In the genomic region with DNA sequence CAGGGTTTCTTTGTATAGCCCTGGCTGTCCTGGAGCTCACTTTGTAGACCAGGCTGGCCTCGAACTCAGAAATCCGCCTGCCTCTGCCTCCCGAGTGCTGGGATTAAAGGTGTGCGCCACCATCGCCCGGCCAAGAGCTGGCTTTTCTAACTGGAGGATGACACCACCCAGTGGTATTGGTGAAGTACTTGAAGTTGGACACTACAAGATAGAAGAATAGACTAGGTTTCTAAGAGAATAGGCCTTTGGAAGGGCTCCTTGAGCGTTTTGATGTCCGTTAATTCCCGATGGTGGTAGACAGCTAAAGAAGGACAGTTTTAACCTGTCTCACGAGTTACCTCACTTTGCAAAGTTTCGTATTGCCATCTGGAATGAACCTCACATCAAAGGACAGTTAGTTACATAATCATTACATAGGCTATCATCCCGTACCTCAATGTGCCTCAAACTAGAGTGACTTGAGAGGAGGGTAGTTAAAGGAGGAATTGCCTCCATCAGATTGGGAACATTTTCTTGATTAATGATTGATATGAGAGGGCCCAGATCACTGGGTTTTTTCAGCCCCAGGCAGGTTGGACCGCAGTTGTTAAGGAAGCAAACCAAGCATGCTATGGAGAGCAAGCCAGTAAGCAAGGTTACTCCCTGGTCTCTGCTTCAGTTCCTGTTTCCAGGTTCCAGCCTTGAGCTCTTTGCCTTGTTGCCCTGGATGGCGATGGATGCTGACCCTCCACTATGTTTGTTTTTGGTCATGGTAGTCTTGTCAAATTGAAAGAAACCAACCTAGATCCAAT, we compare ENCODE assay signal across 8 mouse cellular contexts. TPM values are rescaled to one million over a fixed set of nuclear protein-coding genes. Genes with fewer than 3 reads are reported as not detected.
A peak's percentile ranks its signal among the peaks of the same experiment; 100 is the strongest.
DNase-seq lines count a peak whose midpoint lies in the region; ATAC-seq and TF ChIP-seq lines count a peak whose summit lies in the region.

No protein-coding gene starts in this region.

- peak overlapping the region; percentile 95 to 98 for H3K4me3 ChIP-seq in MEL (ENCODE audit: control insufficient read depth in 1 of 2, insufficient read depth in 1 of 2, low read depth in 2 of 2, low read length in 2 of 2)
- H3K4me3 ChIP-seq in hindbrain, embryonic 12.5 days: peak overlapping the region; percentile 54
- H3K4me3 ChIP-seq in limb, embryonic 15.5 days: peak overlapping the region; percentile 77
- H3K4me3 ChIP-seq in midbrain, embryonic 15.5 days: peak overlapping the region; percentile 85

- peaks cover 9 to 18% of the 10 kb centered on the region in 2 experiments for H3K4me1 ChIP-seq in MEL (ENCODE audit: control insufficient read depth in 1 of 2, insufficient read depth in 2 of 2, low read length in 2 of 2)
- H3K4me1 ChIP-seq in hindbrain, embryonic 12.5 days: peaks cover 6% of the 10 kb centered on the region
- peaks cover 7% of the 10 kb centered on the region; the same call in 1 of the 2 replicates for H3K4me1 ChIP-seq in limb, embryonic 15.5 days
- H3K4me1 ChIP-seq in midbrain, embryonic 15.5 days: peaks cover 8% of the 10 kb centered on the region

- no peaks in the 10 kb centered on the region for H3K27me3 ChIP-seq in MEL (ENCODE audit: control insufficient read depth in 1 of 2, insufficient read depth in 2 of 2, low read length in 2 of 2)
- H3K27me3 ChIP-seq in hindbrain, embryonic 12.5 days: no peaks in the 10 kb centered on the region
- H3K27me3 ChIP-seq in limb, embryonic 15.5 days: no peaks in the 10 kb centered on the region
- no peaks in the 10 kb centered on the region for H3K27me3 ChIP-seq in midbrain, embryonic 15.5 days (replicated peaks)

- peak; percentile 2; the same call in 1 of the 2 replicates for TF ChIP-seq RAD21 in MEL (IDR thresholded peaks at IDR 0.05; ENCODE audit: low read depth, low read length)

- no peaks in the 10 kb centered on the region for H3K9me3 ChIP-seq in MEL (replicated peaks; ENCODE audit: insufficient read depth, low read length)
- H3K9me3 ChIP-seq in hindbrain, embryonic 12.5 days (replicated peaks): no peaks in the 10 kb centered on the region
- no peaks in the 10 kb centered on the region for H3K9me3 ChIP-seq in limb, embryonic 15.5 days
- no peaks in the 10 kb centered on the region for H3K9me3 ChIP-seq in midbrain, embryonic 15.5 days

- no peak; a peak in 1 of 4 replicates for TF ChIP-seq POLR2A in MEL (IDR thresholded peaks at IDR 0.05; ENCODE audit: control insufficient read depth in 1 of 2, insufficient read depth in 1 of 2, low read depth in 1 of 2, low read length in 2 of 2, poor library complexity in 1 of 2)

- WGBS in hindbrain, embryonic 12.5 days: 73% methylated on average over 14 of the region's 14 CpGs
- 64% methylated on average over 14 of the region's 14 CpGs for WGBS in limb, embryonic 15.5 days
- WGBS in midbrain, embryonic 15.5 days: 78% methylated on average over 14 of the region's 14 CpGs

- peak overlapping the region; percentile 85 for H3K27ac ChIP-seq in MEL (ENCODE audit: control insufficient read depth, low read depth, low read length)
- H3K27ac ChIP-seq in hindbrain, embryonic 12.5 days: no peak overlapping the region
- no peak overlapping the region for H3K27ac ChIP-seq in limb, embryonic 15.5 days
- H3K27ac ChIP-seq in midbrain, embryonic 15.5 days: no peak overlapping the region

- ATAC-seq in hindbrain, embryonic 12.5 days (ENCODE audit: low FRiP score): no peak
- ATAC-seq in limb, embryonic 15.5 days (ENCODE audit: insufficient number of reproducible peaks, low FRiP score, low TSS enrichment, low read depth): no peak
- ATAC-seq in midbrain, embryonic 15.5 days (replicated peaks): no peak; the same call in 1 of the 2 replicates

- TF ChIP-seq CTCF in MEL (IDR thresholded peaks at IDR 0.05 in 2 of 3, conservative IDR thresholded peaks at IDR 0.05 in 1 of 3; ENCODE audit: control insufficient read depth in 1 of 3, insufficient read depth in 1 of 3, low read depth in 2 of 3, low read length in 3 of 3, poor library complexity in 1 of 3, severe bottlenecking in 1 of 3): peak in 2 of 3 experiments; percentile 28 to 32; a peak in 3 of 6 replicates

- H3K4me2 ChIP-seq in hindbrain, embryonic 12.5 days (replicated peaks): peak overlapping the region; percentile 72
- peak overlapping the region; percentile 50 for H3K4me2 ChIP-seq in limb, embryonic 15.5 days
- H3K4me2 ChIP-seq in midbrain, embryonic 15.5 days: peak overlapping the region; percentile 68

- peak; percentile 81 for DNase-seq in A20 (ENCODE audit: low read depth, low spot score)
- peak; percentile 68 for DNase-seq in MEL (ENCODE audit: low read depth, low spot score)
- DNase-seq in embryo, embryonic 9.5 days (ENCODE audit: extremely low spot score): peak; percentile 36
- peak; percentile 30 for DNase-seq in thymus, postnatal 14 days
- no peak for DNase-seq in layer of hippocampus, postnatal 25 days (ENCODE audit: extremely low spot score in 1 of 2, low spot score in 1 of 2)

- peaks cover 42% of the 10 kb centered on the region for H3K79me2 ChIP-seq in MEL (ENCODE audit: control insufficient read depth, insufficient read depth, low read length, poor library complexity)

- peaks cover 9 to 22% of the 10 kb centered on the region in 2 experiments for H3K36me3 ChIP-seq in MEL (ENCODE audit: control insufficient read depth in 1 of 2, insufficient read depth in 2 of 2, low read length in 2 of 2)
- 0 out of 2 replicates have a peak, but pooled peaks cover 5% of the 10 kb centered on the region for H3K36me3 ChIP-seq in hindbrain, embryonic 12.5 days
- peaks cover 5% of the 10 kb centered on the region; the same call in 1 of the 2 replicates for H3K36me3 ChIP-seq in limb, embryonic 15.5 days
- no peaks in the 10 kb centered on the region for H3K36me3 ChIP-seq in midbrain, embryonic 15.5 days (replicated peaks)

- H3K9ac ChIP-seq in MEL (ENCODE audit: control insufficient read depth, low read depth, low read length, poor library complexity, severe bottlenecking): peak overlapping the region; percentile 94
- H3K9ac ChIP-seq in hindbrain, embryonic 12.5 days: peak overlapping the region; percentile 66
- H3K9ac ChIP-seq in limb, embryonic 15.5 days: peak overlapping the region; percentile 82; the same call in 1 of the 2 replicates
- 0 out of 2 replicates have a peak overlapping the region, but pooled peaks have one; percentile 72 for H3K9ac ChIP-seq in midbrain, embryonic 15.5 days

- no peak for TF ChIP-seq EP300 in MEL (IDR thresholded peaks at IDR 0.05; ENCODE audit: low read depth in 1 of 2, low read length in 2 of 2)

TF ChIP-seq in MEL, 35 proteins besides CTCF, POLR2A, EP300 and RAD21:
- TF ChIP-seq ETS1 (IDR thresholded peaks at IDR 0.05; ENCODE audit: low read depth, low read length) (no peak), HCFC1 (IDR thresholded peaks at IDR 0.05; ENCODE audit: low read depth, low read length) (0 out of 2 replicates have a peak, but pooled peaks have one; percentile 20), E2F4 (IDR thresholded peaks at IDR 0.05; ENCODE audit: borderline replicate concordance, low read depth, low read length) (no peak), GATA1 (IDR thresholded peaks at IDR 0.05; ENCODE audit: low read depth, low read length) (no peak), SMC3 (IDR thresholded peaks at IDR 0.05; ENCODE audit: low read depth, low read length) (0 out of 2 replicates have a peak, but pooled peaks have one; percentile 14), KAT2A (conservative IDR thresholded peaks at IDR 0.05; ENCODE audit: low read depth, low read length) (no peak), TBP (IDR thresholded peaks at IDR 0.05; ENCODE audit: low read depth, low read length) (peak; percentile 32; the same call in 1 of the 2 replicates), SIN3A (IDR thresholded peaks at IDR 0.05; ENCODE audit: low read length) (0 out of 2 replicates have a peak, but pooled peaks have one; percentile 40), POLR2AphosphoS5 (IDR thresholded peaks at IDR 0.05; ENCODE audit: borderline replicate concordance, low read depth, low read length) (no peak)

RNA-seq across cellular contexts. Expression of gene Mipol1, which starts 1.1 kb away (rescaled TPM):
- total RNA-seq in MEL (2012; rRNA removed): 4.0 and 4.4 TPM in 2 replicates
- 1 to 10 TPM in 1 of 2 experiments, not detected in 1; 8.3 TPM for polyA plus RNA-seq in MEL (2012; ENCODE audit: insufficient read depth in 1 of 2, insufficient read length in 2 of 2, low read depth in 1 of 2, low replicate concordance in 2 of 2, missing spikeins in 1 of 2)
- 6.1 and 8.6 TPM in 2 replicates for polyA plus RNA-seq in hindbrain, embryonic 12.5 days (2016; fragmentation: Nextera tagmentation; extraction: Ambion mirVana)
- 8.7 and 9.1 TPM in 2 replicates for polyA plus RNA-seq in limb, embryonic 15.5 days (2015; fragmentation: Nextera tagmentation; extraction: Ambion mirVana)
- 4.3 and 4.6 TPM in 2 replicates for polyA plus RNA-seq in midbrain, embryonic 15.5 days (2015; fragmentation: Nextera tagmentation; extraction: Ambion mirVana)
- 1 to 10 TPM; 4.4 to 6.0 TPM for total RNA-seq in layer of hippocampus, postnatal 25 days (2021)

RNA-seq across cellular contexts. Expression of gene Prps1l3, which starts 1.1 kb away (rescaled TPM):
- 70.7 and 81.2 TPM in 2 replicates for total RNA-seq in MEL (2012; rRNA removed)
- polyA plus RNA-seq in MEL (2012; ENCODE audit: insufficient read depth in 1 of 2, insufficient read length in 2 of 2, low read depth in 1 of 2, low replicate concordance in 2 of 2, missing spikeins in 1 of 2): 10 to 100 TPM in 1 of 2 experiments, not detected in 1; 52.6 TPM
- 52.0 and 52.2 TPM in 2 replicates for polyA plus RNA-seq in hindbrain, embryonic 12.5 days (2016; fragmentation: Nextera tagmentation; extraction: Ambion mirVana)
- 51.5 and 52.6 TPM in 2 replicates for polyA plus RNA-seq in limb, embryonic 15.5 days (2015; fragmentation: Nextera tagmentation; extraction: Ambion mirVana)
- polyA plus RNA-seq in midbrain, embryonic 15.5 days (2015; fragmentation: Nextera tagmentation; extraction: Ambion mirVana): 28.7 and 30.7 TPM in 2 replicates
- total RNA-seq in layer of hippocampus, postnatal 25 days (2021): 10 to 100 TPM; 15.5 to 18.0 TPM

RNA-seq across cellular contexts. Expression of gene Slc25a21, which starts 34.0 kb away (rescaled TPM):
- total RNA-seq in MEL (2012; rRNA removed): 11.7 and 18.3 TPM in 2 replicates
- polyA plus RNA-seq in MEL (2012; ENCODE audit: insufficient read depth in 1 of 2, insufficient read length in 2 of 2, low read depth in 1 of 2, low replicate concordance in 2 of 2, missing spikeins in 1 of 2): 10 to 100 TPM in 1 of 2 experiments, not detected in 1; 14.7 TPM
- polyA plus RNA-seq in hindbrain, embryonic 12.5 days (2016; fragmentation: Nextera tagmentation; extraction: Ambion mirVana): 0.52 and 0.65 TPM in 2 replicates
- polyA plus RNA-seq in limb, embryonic 15.5 days (2015; fragmentation: Nextera tagmentation; extraction: Ambion mirVana): 0.36 and 0.40 TPM in 2 replicates
- polyA plus RNA-seq in midbrain, embryonic 15.5 days (2015; fragmentation: Nextera tagmentation; extraction: Ambion mirVana): 0.12 and 0.46 TPM in 2 replicates
- under 1 TPM; 0.37 to 0.49 TPM for total RNA-seq in layer of hippocampus, postnatal 25 days (2021)

Comparison
In these comparisons a context has a peak if more than half of its experiments do, and no peak if none do; other contexts are left out.
1. DNase-seq: peak in A20 (single experiment), MEL (single experiment), embryo, embryonic 9.5 days (single experiment) and thymus, postnatal 14 days (single experiment); none in layer of hippocampus, postnatal 25 days (0 of 2).
2. Peak in every context shown above with its lines, with median percentiles within 50 percentile points of each other: H3K4me3 ChIP-seq, H3K9ac ChIP-seq and H3K4me2 ChIP-seq.